ENCODE assay signal across 16 mouse cellular contexts in genomic region chr14:121359015-121359414, GRCm38 (mm10). TPM values are rescaled to one million over a fixed set of nuclear protein-coding genes. Genes with fewer than 3 reads are reported as not detected.
DNase-seq lines count a peak whose midpoint lies in the region; ATAC-seq and TF ChIP-seq lines count a peak whose summit lies in the region.
"Had no signal": no experiment of that assay in that cellular context is flagged by ENCODE, and none has a peak within 500 bp of the region (broad histone marks: within the 10 kb centered on the region; RNA-seq: fewer than 3 reads in every experiment).

No protein-coding gene starts in this region.

- peaks cover 98% of the 10 kb centered on the region for H3K4me1 ChIP-seq in heart, embryonic 13.5 days
- peaks cover 54% of the 10 kb centered on the region for H3K4me1 ChIP-seq in lung, embryonic 14.5 days (ENCODE audit: insufficient read depth)
- peaks cover 99% of the 10 kb centered on the region for H3K4me1 ChIP-seq in liver, embryonic 12.5 days
- H3K4me1 ChIP-seq in stomach, embryonic 16.5 days (ENCODE audit: control insufficient read depth, insufficient read depth, low read length) = peaks cover 71% of the 10 kb centered on the region

- H3K27ac ChIP-seq in heart, embryonic 13.5 days (replicated peaks) = peak overlapping the region; percentile 25; the same call in 1 of the 2 replicates
- H3K27ac ChIP-seq in lung, embryonic 14.5 days (ENCODE audit: low read depth) = no peak overlapping the region; the same call in 1 of the 2 replicates
- peak overlapping the region; percentile 90 for H3K27ac ChIP-seq in liver, embryonic 12.5 days
- H3K27ac ChIP-seq in stomach, embryonic 16.5 days (ENCODE audit: low read length) = peak overlapping the region; percentile 46
- H3K27ac ChIP-seq: embryonic facial prominence, embryonic 13.5 days; forebrain, embryonic 13.5 days had no signal

- H3K27me3 ChIP-seq in heart, embryonic 13.5 days (replicated peaks) = no peaks in the 10 kb centered on the region
- H3K27me3 ChIP-seq in lung, embryonic 14.5 days (ENCODE audit: insufficient read depth, low read length) = no peaks in the 10 kb centered on the region
- H3K27me3 ChIP-seq in liver, embryonic 12.5 days (replicated peaks) = no peaks in the 10 kb centered on the region
- no peaks in the 10 kb centered on the region for H3K27me3 ChIP-seq in stomach, embryonic 16.5 days (ENCODE audit: control insufficient read depth, insufficient read depth, low read length)
- H3K27me3 ChIP-seq: embryonic facial prominence, embryonic 13.5 days; forebrain, embryonic 13.5 days had no signal

- H3K4me3 ChIP-seq in heart, embryonic 13.5 days = no peak overlapping the region
- H3K4me3 ChIP-seq in lung, embryonic 14.5 days (ENCODE audit: low read depth, low read length) = no peak overlapping the region
- H3K4me3 ChIP-seq in liver, embryonic 12.5 days = no peak overlapping the region
- H3K4me3 ChIP-seq in stomach, embryonic 16.5 days (replicated peaks; ENCODE audit: low read length) = no peak overlapping the region
- H3K4me3 ChIP-seq: embryonic facial prominence, embryonic 13.5 days; forebrain, embryonic 13.5 days had no signal

- 28% methylated on average over 3 of the region's 3 CpGs for WGBS in heart, embryonic 13.5 days
- 28% methylated on average over 3 of the region's 3 CpGs for WGBS in lung, embryonic 14.5 days
- WGBS in liver, embryonic 12.5 days (ENCODE audit: insufficient replicate concordance) = 36% methylated on average over 3 of the region's 3 CpGs
- WGBS in stomach, embryonic 16.5 days = 27% methylated on average over 3 of the region's 3 CpGs

- no peaks in the 10 kb centered on the region; the same call in 1 of the 2 replicates for H3K9me3 ChIP-seq in heart, embryonic 13.5 days
- H3K9me3 ChIP-seq in lung, embryonic 14.5 days (ENCODE audit: low read depth, low read length) = no peaks in the 10 kb centered on the region
- H3K9me3 ChIP-seq in liver, embryonic 12.5 days (replicated peaks) = peaks cover 4% of the 10 kb centered on the region; the same call in 1 of the 2 replicates
- H3K9me3 ChIP-seq in stomach, embryonic 16.5 days (replicated peaks; ENCODE audit: control insufficient read depth, low read length) = no peaks in the 10 kb centered on the region
- H3K9me3 ChIP-seq: embryonic facial prominence, embryonic 13.5 days; forebrain, embryonic 13.5 days had no signal

- TF ChIP-seq CTCF in lung, embryonic 14.5 days (IDR thresholded peaks at IDR 0.05; ENCODE audit: low read depth) = no peak

- peaks cover 6% of the 10 kb centered on the region for H3K36me3 ChIP-seq in heart, embryonic 13.5 days
- peaks cover 6% of the 10 kb centered on the region; the same call in 1 of the 2 replicates for H3K36me3 ChIP-seq in lung, embryonic 14.5 days (ENCODE audit: insufficient read depth)
- H3K36me3 ChIP-seq in liver, embryonic 12.5 days = peaks cover 47% of the 10 kb centered on the region
- no peaks in the 10 kb centered on the region for H3K36me3 ChIP-seq in stomach, embryonic 16.5 days (ENCODE audit: control insufficient read depth, insufficient read depth, low read length)

- H3K4me2 ChIP-seq in heart, embryonic 13.5 days = no peak overlapping the region
- no peak overlapping the region for H3K4me2 ChIP-seq in lung, embryonic 14.5 days
- peak overlapping the region; percentile 50 for H3K4me2 ChIP-seq in liver, embryonic 12.5 days
- no peak overlapping the region for H3K4me2 ChIP-seq in stomach, embryonic 16.5 days (ENCODE audit: low read depth, low read length)
- H3K4me2 ChIP-seq: embryonic facial prominence, embryonic 13.5 days; forebrain, embryonic 13.5 days had no signal

- peak overlapping the region; percentile 41 for H3K9ac ChIP-seq in heart, embryonic 13.5 days
- no peak overlapping the region for H3K9ac ChIP-seq in lung, embryonic 14.5 days
- H3K9ac ChIP-seq in liver, embryonic 12.5 days = peak overlapping the region; percentile 55
- peak overlapping the region; percentile 19; the same call in 1 of the 2 replicates for H3K9ac ChIP-seq in stomach, embryonic 16.5 days (ENCODE audit: low read length)
- H3K9ac ChIP-seq: embryonic facial prominence, embryonic 13.5 days; forebrain, embryonic 13.5 days had no signal

- ATAC-seq in heart, embryonic 13.5 days (ENCODE audit: extremely low read depth, insufficient number of reproducible peaks, low FRiP score, low TSS enrichment) = no peak
- ATAC-seq in lung, embryonic 14.5 days (ENCODE audit: insufficient read depth) = no peak
- ATAC-seq in liver, embryonic 12.5 days = no peak
- no peak for ATAC-seq in stomach, embryonic 16.5 days (ENCODE audit: insufficient read depth, low FRiP score)
- ATAC-seq: activated CD4-positive, CD25-positive, alpha-beta regulatory T cell, adult 4 months; forebrain, embryonic 13.5 days; inflammation-experienced regulatory T-cells, adult 6 months had no signal

- DNase-seq in heart, adult 8-10 months (ENCODE audit: low spot score) = no peak
- peak; percentile 44 for DNase-seq in lung, embryonic 14.5 days
- DNase-seq in lung, postnatal 10 days = no peak
- DNase-seq in urinary bladder, postnatal 10 days (ENCODE audit: low spot score) = no peak
- no peak for DNase-seq in cerebellum, adult 18-20 months
- DNase-seq: cerebellum, postnatal 14 days; heart, adult 18-20 months; kidney, postnatal 36 days; thymus, postnatal 25 days had no signal

RNA-seq across cellular contexts. Expression of gene Stk24, which starts 20.8 kb away (rescaled TPM):
- 29.7 and 30.8 TPM in 2 replicates for polyA plus RNA-seq in heart, embryonic 13.5 days (2015; fragmentation: Nextera tagmentation; extraction: Ambion mirVana)
- 10 to 100 TPM; 52.8 to 75.4 (median 55.2) TPM for total RNA-seq in heart, adult 8-10 months (2022)
- polyA plus RNA-seq in lung, embryonic 14.5 days (2014; fragmentation: Nextera tagmentation; extraction: Ambion mirVana) = 50.3 and 51.7 TPM in 2 replicates
- polyA plus RNA-seq in liver, embryonic 12.5 days (2016; fragmentation: Nextera tagmentation; extraction: Ambion mirVana) = 56.8 and 62.0 TPM in 2 replicates
- 33.2 and 33.6 TPM in 2 replicates for polyA plus RNA-seq in stomach, embryonic 16.5 days (2015; fragmentation: Nextera tagmentation; extraction: Ambion mirVana)
